Mouse (Mus musculus): Measurements from ENCODE around the gene Defb43.

- TF ChIP-seq POLR2A (IDR thresholded peaks at IDR 0.05; ENCODE audit: low read depth, low read length): no peak
- no peak for TF ChIP-seq CTCF (IDR thresholded peaks at IDR 0.05; ENCODE audit: borderline replicate concordance, insufficient read depth, low read length)
Observed at GRCm38 (mm10) chr14:63060361-63060760, 48.8 kb downstream of the Defb43 start.
